Mouse (Mus musculus): ENCODE measurements around the gene Knstrn. TPM values are rescaled to one million over a fixed set of nuclear protein-coding genes. Genes with fewer than 3 reads are reported as not detected.

Knstrn gene
- total RNA-seq (2021): 10 to 100 TPM; 18.5 to 23.0 TPM
- long read RNA-seq, experiment 1, full-length matches to known transcripts: 17 of 20 reads
- long read RNA-seq, experiment 1, partial matches to known transcripts: 1 of 20 reads
- long read RNA-seq, experiment 1, other reads (novel, unspliced or antisense): 2 of 20 reads
- long read RNA-seq, experiment 2, full-length matches to known transcripts: 9 of 10 reads
- long read RNA-seq, experiment 2, partial matches to known transcripts: 0 of 10 reads
- long read RNA-seq, experiment 2, other reads (novel, unspliced or antisense): 1 of 10 reads

DNA sequence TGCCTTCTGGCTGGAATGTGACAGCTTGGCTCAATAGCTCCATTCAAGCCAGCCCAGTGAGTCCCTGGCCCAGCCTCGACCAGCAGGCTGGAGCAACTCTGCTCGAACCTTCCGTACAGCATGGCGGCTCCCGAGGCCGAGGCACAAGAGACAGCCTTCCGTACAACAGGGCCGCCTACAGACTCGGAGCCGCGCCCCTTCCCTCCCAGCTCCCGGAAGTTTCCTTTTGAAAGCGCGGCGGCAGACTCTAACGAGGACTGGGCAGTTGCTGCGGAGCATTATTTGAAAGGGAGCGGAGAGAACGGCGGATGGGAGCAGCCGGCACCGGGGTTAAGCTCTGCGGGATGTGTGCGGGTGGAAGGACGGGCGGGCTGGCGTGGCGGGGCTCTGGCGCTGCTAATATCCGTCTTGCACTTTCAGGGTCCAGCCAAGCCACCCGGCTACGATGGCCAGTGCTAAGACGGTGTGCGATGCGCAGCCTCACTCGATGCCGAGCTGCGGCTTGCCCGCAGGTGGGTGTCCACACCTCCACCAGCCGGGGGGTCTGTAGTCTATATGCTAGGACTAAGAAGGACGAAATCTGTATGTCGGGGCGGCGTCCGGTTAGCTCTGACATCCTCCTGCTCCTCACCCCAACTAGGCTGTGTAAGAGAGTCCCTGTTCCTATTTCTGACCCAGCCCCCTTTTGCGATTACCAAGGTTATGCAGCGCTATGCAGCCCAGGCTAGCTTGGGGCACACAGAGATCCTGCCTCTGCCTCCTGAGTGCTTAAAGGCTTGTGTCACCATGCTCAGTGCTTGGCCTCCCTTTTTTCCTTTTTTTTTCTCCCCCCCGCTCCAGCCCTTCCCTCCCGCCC lies at the start of gene Knstrn:
Knstrn (plus strand) TSS at position 23 of the 856 bp plus-strand sequence.
- DNase-seq (ENCODE audit: low spot score in 2 of 2): peak; percentile 67 to 86

DNA sequence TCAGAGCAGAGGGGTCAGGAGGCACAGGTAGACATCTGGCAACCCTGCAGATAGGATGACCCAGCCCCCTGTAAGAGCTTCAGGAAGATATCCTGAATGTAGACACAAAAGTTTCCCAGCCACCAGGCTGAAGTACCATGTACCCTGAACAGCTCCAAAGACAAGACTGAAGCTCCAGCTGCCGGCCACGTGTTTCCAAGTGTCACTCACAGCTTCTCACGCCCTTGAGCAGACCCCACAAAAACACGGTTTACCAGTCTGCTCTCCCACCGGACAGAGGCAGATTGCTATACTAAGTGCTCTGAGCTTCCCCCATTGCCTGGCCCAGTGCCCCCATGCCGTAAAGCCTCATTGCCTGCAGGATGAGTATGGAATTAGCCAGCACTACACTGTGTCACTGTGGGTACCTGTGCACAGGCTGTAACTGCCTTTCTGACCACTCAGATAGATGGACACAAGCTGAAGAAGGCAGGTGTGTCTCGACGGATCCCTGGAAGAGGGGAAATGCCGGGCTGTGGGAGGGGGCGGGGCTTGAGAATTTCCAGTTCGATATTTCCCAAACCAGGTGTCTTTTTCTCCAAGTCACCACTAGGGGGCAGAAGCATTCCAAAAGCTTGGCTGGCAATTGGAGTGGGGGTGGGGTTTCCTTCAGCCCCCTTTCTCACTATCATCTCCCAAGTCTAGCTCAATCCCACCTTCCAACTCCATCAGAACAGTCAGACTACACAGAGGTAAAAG lies 49.5 kb upstream of the Knstrn start:
- DNase-seq (ENCODE audit: low spot score in 2 of 2): no peak

DNA sequence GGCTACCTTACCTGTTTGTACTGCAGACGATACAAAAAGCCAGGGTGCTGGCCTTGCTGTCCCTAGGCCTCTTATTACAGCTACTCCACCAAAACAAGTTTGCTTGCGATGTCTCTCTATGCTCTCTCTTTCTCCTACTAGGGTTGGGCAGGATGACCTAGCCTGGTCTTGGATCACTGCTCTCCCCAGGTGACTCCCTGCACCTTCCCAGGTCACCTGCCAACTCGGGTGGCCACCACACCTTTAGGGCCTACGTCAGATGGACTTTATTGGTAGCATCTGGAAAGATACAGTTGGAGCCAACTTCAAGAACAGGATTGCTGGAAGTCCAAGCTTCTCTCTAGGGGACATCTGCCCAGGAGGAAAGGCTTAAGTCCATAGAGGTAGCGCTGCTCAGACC lies 48.9 kb upstream of the Knstrn start:
- no peak for DNase-seq (ENCODE audit: low spot score in 2 of 2)

DNA sequence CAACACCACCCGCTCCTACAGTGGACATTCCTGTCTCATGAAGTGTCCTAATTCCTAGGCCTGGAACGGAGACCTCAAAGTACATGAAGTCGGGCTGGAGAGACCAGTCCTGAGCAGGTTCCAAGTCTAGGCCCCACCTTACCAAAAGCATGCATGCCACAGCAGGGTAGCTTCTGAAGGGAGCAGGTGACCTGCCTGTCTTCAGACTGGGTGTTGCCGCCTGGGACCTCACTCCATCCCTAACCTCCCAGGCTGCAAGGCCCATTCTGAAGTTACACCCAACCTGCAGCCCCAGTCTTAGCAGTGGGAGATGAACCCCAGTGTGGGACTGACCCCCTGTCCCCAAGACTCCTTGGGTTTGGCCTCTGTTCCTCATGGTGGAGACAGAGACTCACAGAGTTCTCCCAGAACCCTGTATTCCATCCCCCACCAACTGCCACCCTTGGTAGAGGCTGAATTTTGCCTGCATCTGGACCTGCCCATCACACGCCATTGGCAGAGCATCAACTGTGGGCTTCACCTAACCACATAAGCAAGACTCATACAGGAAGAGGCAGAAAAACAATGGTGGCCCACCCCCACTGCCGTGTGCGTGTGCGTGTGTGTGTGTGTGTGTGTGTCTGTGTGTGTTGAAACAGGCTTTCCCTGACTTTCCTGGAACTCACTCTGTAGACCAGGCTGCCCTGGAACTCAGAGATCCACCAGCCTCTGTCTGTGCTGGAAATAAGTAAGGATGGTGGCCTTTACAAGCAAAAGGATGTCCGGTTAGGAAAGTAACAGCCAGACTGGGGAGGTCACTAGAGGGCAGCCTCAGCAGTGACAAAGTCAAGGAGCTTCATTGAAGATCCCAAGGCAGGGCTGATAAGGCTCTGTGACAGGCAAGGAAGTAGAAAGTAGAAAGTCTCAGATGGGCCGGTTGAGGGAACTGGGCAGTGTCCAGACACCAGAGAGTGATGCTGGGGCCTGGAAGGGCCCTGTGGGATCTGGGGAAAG lies 47.5 kb upstream of the Knstrn start:
- no peak for DNase-seq (ENCODE audit: low spot score in 2 of 2)

DNA sequence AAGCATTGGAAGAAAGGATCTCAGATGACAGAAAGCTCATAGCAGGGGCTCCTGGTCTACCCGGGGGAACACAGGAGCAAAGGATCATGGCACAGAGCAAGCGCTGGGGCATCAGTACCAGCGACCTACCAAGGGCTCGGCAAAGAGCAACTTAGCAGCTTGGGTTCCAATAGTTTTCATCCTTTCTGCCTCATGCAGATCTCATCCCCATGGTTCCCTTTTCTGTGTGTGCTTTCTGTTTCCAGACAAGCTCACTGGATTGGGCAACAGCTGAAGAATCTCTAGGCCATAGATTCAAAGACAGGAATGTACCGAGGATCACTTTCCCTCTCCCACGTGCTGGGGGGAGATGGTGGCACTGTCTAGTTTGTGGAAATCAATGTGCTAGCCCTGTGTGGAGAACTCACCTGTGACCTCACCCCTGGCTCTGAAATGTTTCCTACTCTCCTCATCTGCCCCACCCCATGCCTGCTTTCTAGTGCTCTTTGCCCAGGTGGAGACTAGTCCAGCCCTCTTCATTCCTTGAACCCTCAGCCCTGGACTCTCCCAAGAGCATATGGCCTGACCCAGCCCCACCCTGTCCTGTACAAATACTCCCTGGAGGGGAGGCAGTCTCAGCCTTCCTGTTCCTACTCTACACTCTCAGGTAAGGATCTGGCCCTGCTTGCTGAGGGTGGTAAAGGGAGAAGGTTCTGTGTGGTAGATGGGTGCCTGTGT lies 41.5 kb upstream of the Knstrn start, which contains the start of gene Phgr1:
Phgr1 (plus strand) TSS at position 612 of the 717 bp plus-strand sequence.
- DNase-seq (ENCODE audit: low spot score in 2 of 2): no peak

DNA sequence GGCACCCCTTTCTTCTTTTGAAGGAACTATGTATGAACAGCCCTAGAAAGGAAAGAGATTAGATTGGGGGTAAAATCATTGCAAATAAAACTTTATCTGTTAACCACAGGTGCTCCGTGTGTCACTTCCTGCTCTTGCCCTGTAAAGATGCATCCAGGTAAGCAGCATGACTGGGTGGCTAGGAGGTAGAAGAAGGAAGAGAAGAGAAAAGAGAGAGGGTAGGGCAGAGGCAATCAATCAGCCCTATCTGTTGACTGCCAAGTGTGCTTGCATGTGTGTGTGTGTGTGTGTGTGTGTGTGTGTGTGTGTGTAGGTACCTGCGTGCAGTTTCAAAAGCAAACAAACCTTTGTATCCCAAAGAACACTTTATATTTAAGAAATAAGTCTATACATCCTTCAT lies 39.3 kb upstream of the Knstrn start:
- DNase-seq (ENCODE audit: low spot score in 2 of 2): no peak

DNA sequence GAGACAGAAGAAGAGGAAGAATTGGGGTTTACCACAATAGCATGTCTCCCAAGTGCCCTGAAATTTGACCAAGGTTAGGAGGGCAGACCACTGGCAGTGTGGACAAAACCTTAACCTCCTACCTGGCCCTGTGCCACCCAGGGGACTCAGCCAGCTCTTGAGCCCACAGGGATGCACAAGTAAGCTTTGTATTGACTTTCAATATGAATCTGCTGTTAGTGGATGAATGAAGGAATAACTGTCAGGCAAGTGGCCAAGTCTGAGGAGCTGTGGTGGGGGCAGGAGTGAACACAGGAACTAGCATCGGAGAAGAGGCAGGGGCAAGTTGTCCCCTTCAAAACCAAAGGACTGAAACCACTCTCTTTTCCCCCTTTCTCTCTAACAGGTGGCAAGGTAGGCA lies 38.4 kb upstream of the Knstrn start:
- no peak for DNase-seq (ENCODE audit: low spot score in 2 of 2)

- no peak for DNase-seq (ENCODE audit: low spot score in 2 of 2)
Observed at GRCm38 (mm10) chr2:118775846-118776245, 38.0 kb upstream of the Knstrn start.

DNA sequence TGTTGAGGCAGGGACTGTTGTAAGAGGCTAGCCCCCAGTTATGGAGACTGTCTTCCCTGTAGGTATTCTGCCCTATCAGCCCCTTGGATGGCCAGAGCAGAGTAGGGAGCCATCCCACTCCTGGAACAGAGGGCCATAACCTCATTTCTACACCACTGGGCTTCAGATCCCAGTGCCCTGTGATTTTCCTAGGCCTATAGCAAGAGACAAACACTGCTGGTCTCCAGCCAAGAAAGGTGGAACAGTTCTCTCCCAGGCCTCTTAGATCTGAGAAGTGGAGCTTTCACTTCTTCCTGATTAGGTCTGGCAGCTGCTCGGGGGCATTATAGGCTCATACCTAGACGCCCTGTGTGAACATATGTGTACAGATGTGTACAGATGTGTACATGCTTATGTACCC lies 37.5 kb upstream of the Knstrn start:
- no peak for DNase-seq (ENCODE audit: low spot score in 2 of 2)

- no peak for DNase-seq (ENCODE audit: low spot score in 2 of 2)
Observed at GRCm38 (mm10) chr2:118778418-118778817, 35.4 kb upstream of the Knstrn start.

GRCm38 (mm10) chr2:118779065-118779464 lies 34.7 kb upstream of the Knstrn start:
- DNase-seq (ENCODE audit: low spot score in 2 of 2): no peak

GRCm38 (mm10) chr2:118779504-118780480 lies 34.0 kb upstream of the Knstrn start, which contains the start of gene Disp2:
Gene Disp2, plus strand, starts transcription at chr2:118779719.
- peak; percentile 86 to 92 for DNase-seq (ENCODE audit: low spot score in 2 of 2)

DNA sequence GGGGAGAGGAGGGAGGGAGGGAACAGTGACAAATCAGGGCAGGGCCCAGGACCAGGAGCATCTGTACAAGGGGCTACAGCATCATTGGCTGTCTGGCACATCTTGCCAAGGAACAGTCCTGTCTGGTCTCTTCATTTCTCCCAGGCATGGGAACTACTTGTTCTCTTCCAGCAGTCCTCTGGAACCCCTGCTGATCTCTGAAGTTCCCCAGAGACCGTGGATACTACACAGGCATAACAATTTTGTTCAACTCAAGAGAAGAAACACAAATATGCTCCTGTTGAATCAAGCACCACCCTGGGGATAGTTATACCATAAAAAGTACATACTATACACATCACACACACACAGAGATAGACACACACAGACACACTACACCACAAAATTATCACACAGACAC lies 32.7 kb upstream of the Knstrn start:
- DNase-seq (ENCODE audit: low spot score in 2 of 2): no peak

DNA sequence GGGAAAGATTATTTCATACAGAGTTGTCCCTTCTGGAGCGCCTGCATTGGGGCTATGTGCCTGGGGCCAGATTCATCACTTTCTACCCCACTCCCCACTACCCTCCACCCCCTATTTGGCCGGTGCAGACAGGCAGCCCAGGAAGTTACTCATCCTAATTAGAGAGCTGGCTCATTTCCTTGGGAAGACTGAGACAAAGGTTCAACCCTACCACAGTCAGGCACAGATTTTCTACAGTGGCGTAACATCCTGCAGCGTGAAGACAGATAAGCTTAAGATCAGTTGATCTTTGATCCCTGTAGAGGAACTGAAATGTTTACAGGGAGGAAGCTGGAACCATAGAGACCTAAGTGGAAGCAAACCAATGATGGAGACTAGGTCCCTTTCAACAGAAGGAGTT lies 31.5 kb upstream of the Knstrn start:
- no peak for DNase-seq (ENCODE audit: low spot score in 2 of 2)

DNA sequence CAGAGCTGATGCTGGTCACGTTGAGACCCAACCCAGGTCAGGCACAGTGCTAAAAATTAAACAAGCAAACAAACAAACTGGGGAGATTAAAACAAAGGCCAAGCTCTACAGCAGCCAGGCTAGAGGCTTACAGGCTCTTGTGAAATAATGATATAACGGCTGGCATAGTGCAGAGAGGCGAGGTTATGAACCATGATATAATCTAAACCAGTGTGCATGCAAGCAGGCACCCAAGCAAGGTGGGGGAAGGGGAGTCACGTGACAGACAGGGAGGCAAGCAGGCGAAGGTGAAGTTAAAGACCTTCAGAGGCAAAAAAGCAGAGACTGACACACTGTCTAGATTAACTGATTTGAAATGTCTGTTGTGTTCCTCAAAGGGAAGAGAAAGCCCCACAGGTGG lies 30.7 kb upstream of the Knstrn start:
- DNase-seq (ENCODE audit: low spot score in 2 of 2): no peak

DNA sequence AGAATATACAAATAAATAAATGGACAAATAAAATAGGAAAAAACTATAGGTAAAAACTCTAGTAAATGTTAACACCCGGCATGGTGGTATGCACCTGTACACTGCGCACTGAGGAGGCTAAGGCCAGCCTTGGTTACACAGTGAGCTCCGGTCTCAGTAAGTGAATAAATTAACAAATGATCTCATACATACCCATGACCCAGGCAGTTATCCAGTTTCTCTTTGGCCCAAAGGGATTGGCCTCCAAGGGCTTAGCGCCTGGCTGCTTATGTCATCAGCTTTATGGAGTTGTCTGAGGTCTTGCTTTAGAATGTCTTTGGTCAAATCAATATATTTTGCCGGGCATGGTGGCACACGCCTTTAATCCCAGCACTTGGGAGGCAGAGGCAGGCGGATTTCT lies 30.1 kb upstream of the Knstrn start:
- DNase-seq (ENCODE audit: low spot score in 2 of 2): no peak

- DNase-seq (ENCODE audit: low spot score in 2 of 2): no peak
Observed at GRCm38 (mm10) chr2:118786525-118786924, 27.3 kb upstream of the Knstrn start.

- no peak for DNase-seq (ENCODE audit: low spot score in 2 of 2)
Observed at GRCm38 (mm10) chr2:118789501-118789900, 24.3 kb upstream of the Knstrn start.

GRCm38 (mm10) chr2:118790221-118790550 lies 23.6 kb upstream of the Knstrn start:
- DNase-seq (ENCODE audit: low spot score in 2 of 2): no peak

All from gastrocnemius, postnatal 4 days (tissue).